Mouse (Mus musculus) forebrain, embryonic 10.5 days (tissue): ENCODE results near the gene Tut1. TPM values are rescaled to one million over a fixed set of nuclear protein-coding genes. Genes with fewer than 3 reads are reported as not detected.

ENCODE experiments used
- DNase-seq: peaks from one replicate; pipeline ENCODE4 v3.0.0-alpha.2; 2017; ENCODE audit warnings: low spot score; ENCODE audit errors: extremely low spot score
- H3K27ac ChIP-seq: fragments of 300-500 bp; sonication (generic); 2 replicates; pipeline ENCODE4 v1.5.1; 2016; ENCODE audit warnings: mild to moderate bottlenecking
- H3K27me3 ChIP-seq: fragments of 300-500 bp; sonication (generic); 2 replicates; pipeline ENCODE4 v1.6.1; 2016; ENCODE audit warnings: mild to moderate bottlenecking; ENCODE audit not compliant: poor library complexity, severe bottlenecking
- H3K36me3 ChIP-seq: fragments of 300-500 bp; sonication (generic); replicated peaks from 2 replicates; pipeline ENCODE4 v1.6.1; 2016; ENCODE audit warnings: mild to moderate bottlenecking, moderate library complexity
- H3K4me1 ChIP-seq: fragments of 300-500 bp; sonication (generic); 2 replicates; pipeline ENCODE4 v1.6.1; 2016
- H3K4me3 ChIP-seq: fragments of 300-500 bp; sonication (generic); 2 replicates; pipeline ENCODE4 v1.5.1; 2016; ENCODE audit warnings: mild to moderate bottlenecking, moderate library complexity
- H3K9me3 ChIP-seq: fragments of 300-500 bp; sonication (generic); 2 replicates; pipeline ENCODE4 v1.6.1; 2016; ENCODE audit warnings: mild to moderate bottlenecking, moderate library complexity
- WGBS: fragments of 180-500 bp; shearing (Covaris S2); methylation state at CpG from one replicate; pipeline ENCODE4 v1.1.7; 2016; 5-methylcytosine and 5-hydroxymethylcytosine counted together
- polyA plus RNA-seq: library from polyadenylated mRNA; unstranded; fragments of >200 nt; fragmentation: Nextera tagmentation; extraction: Ambion mirVana; gene quantifications from 2 replicates; pipeline ENCODE4 v1.2.1, GENCODE M21; 2016

Tut1 gene
- polyA plus RNA-seq, 1 experiment from 2014 or later, result 49.1 TPM

- WGBS, result 96% methylated on average over 2 of the region's 2 CpGs
- H3K27ac ChIP-seq, result no peak overlapping the region
- H3K36me3 ChIP-seq, result peaks cover 100% of the 10 kb centered on the region
- no peak overlapping the region for H3K4me3 ChIP-seq
- no peaks in the 10 kb centered on the region for H3K27me3 ChIP-seq
- H3K4me1 ChIP-seq, result no peaks in the 10 kb centered on the region; the same call in 1 of the 2 replicates
- no peak for DNase-seq
- no peaks in the 10 kb centered on the region for H3K9me3 ChIP-seq
Measured at GRCm38 (mm10) chr19:8975491-8975890, 21.8 kb downstream of the Tut1 start.

- Histone ChIP-seq H3K27me3 (no peaks in the 10 kb centered on the region), H3K9me3 (no peaks in the 10 kb centered on the region), H3K4me1 (peaks cover 4% of the 10 kb centered on the region; the same call in 1 of the 2 replicates), H3K4me3 (no peak overlapping the region), H3K36me3 (peaks cover 99% of the 10 kb centered on the region), H3K27ac (no peak overlapping the region)
- 56% methylated on average over 3 of the region's 3 CpGs for WGBS
- no peak for DNase-seq
Measured at GRCm38 (mm10) chr19:8976535-8976934, 22.9 kb downstream of the Tut1 start.

GRCm38 (mm10) chr19:8980771-8981170, 27.1 kb downstream of the Tut1 start:
- H3K27ac ChIP-seq, result no peak overlapping the region
- H3K4me3 ChIP-seq, result no peak overlapping the region
- peaks cover 37% of the 10 kb centered on the region for H3K4me1 ChIP-seq
- H3K9me3 ChIP-seq, result no peaks in the 10 kb centered on the region
- no peak for DNase-seq
- 60% methylated on average over 5 of the region's 5 CpGs for WGBS
- H3K36me3 ChIP-seq, result peaks cover 61% of the 10 kb centered on the region
- H3K27me3 ChIP-seq, result no peaks in the 10 kb centered on the region

- no peak overlapping the region for H3K4me3 ChIP-seq
- peaks cover 37% of the 10 kb centered on the region for H3K4me1 ChIP-seq
- DNase-seq, result no peak
- no peaks in the 10 kb centered on the region for H3K9me3 ChIP-seq
- no peak overlapping the region for H3K27ac ChIP-seq
- 0 out of 2 replicates have a peak, but pooled peaks cover 6% of the 10 kb centered on the region for H3K27me3 ChIP-seq
- WGBS, result 92% methylated on average over 2 of the region's 2 CpGs
- H3K36me3 ChIP-seq, result peaks cover 52% of the 10 kb centered on the region
Measured at GRCm38 (mm10) chr19:8981450-8982168, 28.0 kb downstream of the Tut1 start.

- Histone ChIP-seq H3K27me3 (peaks cover 13% of the 10 kb centered on the region), H3K4me3 (no peak overlapping the region), H3K4me1 (peaks cover 37% of the 10 kb centered on the region), H3K36me3 (peaks cover 43% of the 10 kb centered on the region), H3K9me3 (no peaks in the 10 kb centered on the region), H3K27ac (peak overlapping the region; percentile 78; the same call in 1 of the 2 replicates)
- 62% methylated on average over 5 of the region's 5 CpGs for WGBS
- DNase-seq, result no peak
Measured at GRCm38 (mm10) chr19:8982303-8983149, 28.9 kb downstream of the Tut1 start.

- no peak for DNase-seq
- peaks cover 37% of the 10 kb centered on the region for H3K36me3 ChIP-seq
- 54% methylated on average over 4 of the region's 4 CpGs for WGBS
- no peaks in the 10 kb centered on the region for H3K9me3 ChIP-seq
- peaks cover 43% of the 10 kb centered on the region for H3K4me1 ChIP-seq
- H3K27me3 ChIP-seq, result peaks cover 20% of the 10 kb centered on the region
- peak overlapping the region; percentile 78 for H3K27ac ChIP-seq
- no peak overlapping the region for H3K4me3 ChIP-seq
Measured at GRCm38 (mm10) chr19:8983150-8983650, 29.6 kb downstream of the Tut1 start.

- 19% methylated on average over 7 of the region's 7 CpGs for WGBS
- Histone ChIP-seq H3K27me3 (peaks cover 32% of the 10 kb centered on the region), H3K27ac (peak overlapping the region; percentile 78), H3K4me3 (peak overlapping the region; percentile 33), H3K9me3 (no peaks in the 10 kb centered on the region), H3K4me1 (peaks cover 55% of the 10 kb centered on the region), H3K36me3 (peaks cover 25% of the 10 kb centered on the region)
- peak; percentile 78 for DNase-seq
Measured at GRCm38 (mm10) chr19:8984255-8984868, 30.7 kb downstream of the Tut1 start.

- no peak overlapping the region for H3K27ac ChIP-seq
- H3K4me1 ChIP-seq, result peaks cover 69% of the 10 kb centered on the region
- WGBS, result 89% methylated on average over 5 of the region's 5 CpGs
- no peak for DNase-seq
- H3K27me3 ChIP-seq, result peaks cover 47% of the 10 kb centered on the region
- H3K4me3 ChIP-seq, result no peak overlapping the region
- no peaks in the 10 kb centered on the region for H3K9me3 ChIP-seq
- peaks cover 10% of the 10 kb centered on the region for H3K36me3 ChIP-seq
Measured at GRCm38 (mm10) chr19:8985891-8986290, 32.2 kb downstream of the Tut1 start.

- H3K9me3 ChIP-seq, result no peaks in the 10 kb centered on the region
- no peak overlapping the region for H3K4me3 ChIP-seq
- 43% methylated on average over 2 of the region's 2 CpGs for WGBS
- peaks cover 77% of the 10 kb centered on the region for H3K4me1 ChIP-seq
- DNase-seq, result no peak
- no peak overlapping the region for H3K27ac ChIP-seq
- H3K27me3 ChIP-seq, result peaks cover 62% of the 10 kb centered on the region
- H3K36me3 ChIP-seq, result no peaks in the 10 kb centered on the region; the same call in 1 of the 2 replicates
Measured at GRCm38 (mm10) chr19:8987816-8988215, 34.2 kb downstream of the Tut1 start.

- peak; percentile 49 for DNase-seq
Measured at GRCm38 (mm10) chr19:8988346-8989065, 34.9 kb downstream of the Tut1 start.

GRCm38 (mm10) chr19:8989066-8989566, 35.5 kb downstream of the Tut1 start, which contains the start of gene Ahnak:
Gene Ahnak (plus strand): TSS chr19:8989284.
- peaks cover 62% of the 10 kb centered on the region for H3K27me3 ChIP-seq
- H3K4me1 ChIP-seq, result peaks cover 66% of the 10 kb centered on the region
- peak; percentile 65 for DNase-seq
- no peaks in the 10 kb centered on the region for H3K9me3 ChIP-seq
- H3K36me3 ChIP-seq, result no peaks in the 10 kb centered on the region
- WGBS, result under 1% methylated on average over 41 of the region's 42 CpGs
- H3K4me3 ChIP-seq, result peak within 1 kb of the TSS; percentile 73
- H3K27ac ChIP-seq, result peak within 1 kb of the TSS; percentile 85

More at GRCm38 (mm10) chr19:8988346-8989065, 34.9 kb downstream of the Tut1 start:
- H3K4me1 ChIP-seq, result peaks cover 72% of the 10 kb centered on the region
- no peaks in the 10 kb centered on the region for H3K9me3 ChIP-seq
- H3K36me3 ChIP-seq, result no peaks in the 10 kb centered on the region
- peak overlapping the region; percentile 73 for H3K4me3 ChIP-seq
- peaks cover 62% of the 10 kb centered on the region for H3K27me3 ChIP-seq
- 9% methylated on average over 15 of the region's 15 CpGs for WGBS
- H3K27ac ChIP-seq, result peak overlapping the region; percentile 85
